Mouse (Mus musculus) liver, adult (tissue): ENCODE results near the gene St3gal4.

Experiments
- GATA4 ChIP-seq: IDR thresholded peaks from 2 replicates; pipeline ENCODE4 v1.6.1; 2014; ENCODE audit warnings: mild to moderate bottlenecking, low read length; ENCODE audit not compliant: insufficient replicate concordance

St3gal4 gene

GRCm38 (mm10) chr9:35092904-35093303 lies 26.2 kb downstream of the St3gal4 start:
- no peak for TF ChIP-seq GATA4

GRCm38 (mm10) chr9:35061446-35061845 lies 57.6 kb downstream of the St3gal4 start:
- no peak for TF ChIP-seq GATA4

- TF ChIP-seq GATA4: no peak
Measured at GRCm38 (mm10) chr9:35059881-35060280, 59.2 kb downstream of the St3gal4 start.

GRCm38 (mm10) chr9:35058596-35059354 lies 60.3 kb downstream of the St3gal4 start:
- peak; percentile 100 for TF ChIP-seq GATA4

GRCm38 (mm10) chr9:35058186-35058585 lies 60.9 kb downstream of the St3gal4 start:
- TF ChIP-seq GATA4: no peak

- no peak for TF ChIP-seq GATA4
Measured at GRCm38 (mm10) chr9:35057631-35058030, 61.4 kb downstream of the St3gal4 start.

- TF ChIP-seq GATA4: no peak
Measured at GRCm38 (mm10) chr9:35056611-35057010, 62.5 kb downstream of the St3gal4 start.

GRCm38 (mm10) chr9:35055528-35056330 lies 63.3 kb downstream of the St3gal4 start:
- TF ChIP-seq GATA4: no peak

GRCm38 (mm10) chr9:35053669-35054068 lies 65.4 kb downstream of the St3gal4 start:
- no peak for TF ChIP-seq GATA4

- TF ChIP-seq GATA4: no peak
Measured at GRCm38 (mm10) chr9:35053081-35053480, 66.0 kb downstream of the St3gal4 start.

GRCm38 (mm10) chr9:35052671-35053070 lies 66.4 kb downstream of the St3gal4 start:
- TF ChIP-seq GATA4: no peak

- TF ChIP-seq GATA4: no peak
Measured at GRCm38 (mm10) chr9:35051666-35052065, 67.4 kb downstream of the St3gal4 start.

GRCm38 (mm10) chr9:35050701-35051454 lies 68.2 kb downstream of the St3gal4 start:
- no peak for TF ChIP-seq GATA4

- TF ChIP-seq GATA4: no peak
Measured at GRCm38 (mm10) chr9:35049891-35050527, 69.1 kb downstream of the St3gal4 start.

- no peak for TF ChIP-seq GATA4
Measured at GRCm38 (mm10) chr9:35048449-35048848, 70.6 kb downstream of the St3gal4 start.
